Mouse (Mus musculus) cortical plate, adult 2 months (tissue): ENCODE results near the gene Stom.

Experiments
- CTCF ChIP-seq: fragments of 200-500 bp; IDR thresholded peaks from 2 replicates; pipeline ENCODE4 v1.5.1; 2011; ENCODE audit warnings: mild to moderate bottlenecking, control low read depth, low read length; ENCODE audit not compliant: insufficient read depth; ENCODE audit errors: extremely low read depth
- POLR2A ChIP-seq: fragments of 200-500 bp; IDR thresholded peaks from 2 replicates; pipeline ENCODE4 v1.6.1; 2011; ENCODE audit warnings: mild to moderate bottlenecking, low read length, control low read depth; ENCODE audit not compliant: insufficient read depth; ENCODE audit errors: extremely low read depth

GRCm38 (mm10) chr2:35299437-35299836 is 37.3 kb downstream of the Stom start:
- TF ChIP-seq POLR2A (no peak), CTCF (no peak)
